Mouse (Mus musculus): ENCODE data around the gene Entr1.
"Not testable (repeated sequence)": the region's sequence is repeated elsewhere in the genome, so short reads cannot be mapped to it uniquely, and the experiment has no call there.

Entr1 gene

GRCm38 (mm10) chr2:26388682-26389153 is 398 bp downstream of the Entr1 start:
- DNase-seq (ENCODE audit: low spot score in 2 of 2), result peak in 1 of 2 experiments; percentile 32

GRCm38 (mm10) chr2:26387713-26388112 is 1.4 kb downstream of the Entr1 start:
- no peak for DNase-seq (ENCODE audit: low spot score in 2 of 2)

GRCm38 (mm10) chr2:26380871-26381270 is 8.2 kb downstream of the Entr1 start:
- DNase-seq (ENCODE audit: low spot score in 2 of 2), result not testable (repeated sequence)

- DNase-seq (ENCODE audit: low spot score in 2 of 2), result peak; percentile 76 to 81
Observed at GRCm38 (mm10) chr2:26380131-26380771, 8.9 kb downstream of the Entr1 start, which contains the start of gene Snapc4. Snapc4 (minus strand) TSS chr2:26380653.

- DNase-seq (ENCODE audit: low spot score in 2 of 2), result no peak
Observed at GRCm38 (mm10) chr2:26372396-26372795, 16.7 kb downstream of the Entr1 start.

GRCm38 (mm10) chr2:26368572-26368971 is 20.5 kb downstream of the Entr1 start:
- DNase-seq (ENCODE audit: low spot score in 2 of 2), result no peak

GRCm38 (mm10) chr2:26367911-26368310 is 21.2 kb downstream of the Entr1 start:
- no peak for DNase-seq (ENCODE audit: low spot score in 2 of 2)

- DNase-seq (ENCODE audit: low spot score in 2 of 2), result no peak
Observed at GRCm38 (mm10) chr2:26364738-26365465, 24.2 kb downstream of the Entr1 start.

- DNase-seq (ENCODE audit: low spot score in 2 of 2), result no peak
Observed at GRCm38 (mm10) chr2:26363481-26363880, 25.6 kb downstream of the Entr1 start.

GRCm38 (mm10) chr2:26362991-26363390 is 26.1 kb downstream of the Entr1 start:
- no peak for DNase-seq (ENCODE audit: low spot score in 2 of 2)

GRCm38 (mm10) chr2:26360772-26361171 is 28.3 kb downstream of the Entr1 start, which contains the start of gene Card9:
Card9 (minus strand) TSS chr2:26360918.
- no peak for DNase-seq (ENCODE audit: low spot score in 2 of 2)

- no peak for DNase-seq (ENCODE audit: low spot score in 2 of 2)
Observed at GRCm38 (mm10) chr2:26359983-26360382, 29.1 kb downstream of the Entr1 start.

GRCm38 (mm10) chr2:26358667-26359320 is 30.3 kb downstream of the Entr1 start:
- peak in 1 of 2 experiments; percentile 14 for DNase-seq (ENCODE audit: low spot score in 2 of 2)

- DNase-seq (ENCODE audit: low spot score in 2 of 2), result no peak
Observed at GRCm38 (mm10) chr2:26357484-26357883, 31.6 kb downstream of the Entr1 start.

- DNase-seq (ENCODE audit: low spot score in 2 of 2), result no peak
Observed at GRCm38 (mm10) chr2:26356678-26357077, 32.4 kb downstream of the Entr1 start.

- DNase-seq (ENCODE audit: low spot score in 2 of 2), result no peak
Observed at GRCm38 (mm10) chr2:26356231-26356630, 32.9 kb downstream of the Entr1 start.

- DNase-seq (ENCODE audit: low spot score in 2 of 2), result no peak
Observed at GRCm38 (mm10) chr2:26354401-26354800, 34.7 kb downstream of the Entr1 start.

- DNase-seq (ENCODE audit: low spot score in 2 of 2), result no peak
Observed at GRCm38 (mm10) chr2:26353066-26353980, 35.8 kb downstream of the Entr1 start.

- peak in 1 of 2 experiments; percentile 52 for DNase-seq (ENCODE audit: low spot score in 2 of 2)
Observed at GRCm38 (mm10) chr2:26352291-26352910, 36.7 kb downstream of the Entr1 start.

GRCm38 (mm10) chr2:26351358-26352290 is 37.5 kb downstream of the Entr1 start, which contains the start of gene Dnlz:
Dnlz (minus strand) TSS chr2:26352110.
- DNase-seq (ENCODE audit: low spot score in 2 of 2), result peak; percentile 86 to 93

Measured in frontal cortex, postnatal 10 days (tissue).